Mouse (Mus musculus) left cerebral cortex, adult 11 months (tissue): Measurements from ENCODE around the gene Slc2a9.
A peak's percentile ranks its signal among the peaks of the same experiment; 100 is the strongest.

Experiments
- DNase-seq: peaks from one replicate; pipeline ENCODE4 v3.0.0; 2022; ENCODE audit warnings: low spot score

Gene Slc2a9

GRCm38 (mm10) chr5:38372369-38372768, 130.6 kb downstream of the Slc2a9 start:
- DNase-seq, result no peak

- no peak for DNase-seq
These were observed 131.6 kb downstream of the Slc2a9 start for GRCm38 (mm10) chr5:38371308-38371707.

- DNase-seq, result no peak
These were observed 136.1 kb downstream of the Slc2a9 start for GRCm38 (mm10) chr5:38366650-38367470.

GRCm38 (mm10) chr5:38365521-38365920, 137.4 kb downstream of the Slc2a9 start:
- DNase-seq, result no peak

GRCm38 (mm10) chr5:38364396-38364795, 138.5 kb downstream of the Slc2a9 start:
- no peak for DNase-seq

- DNase-seq, result no peak
These were observed 143.2 kb downstream of the Slc2a9 start for GRCm38 (mm10) chr5:38359716-38360115.

GRCm38 (mm10) chr5:38356927-38357326, 146.0 kb downstream of the Slc2a9 start:
- DNase-seq, result no peak

- no peak for DNase-seq
These were observed 152.5 kb downstream of the Slc2a9 start for GRCm38 (mm10) chr5:38350351-38350929.

- DNase-seq, result no peak
These were observed 156.1 kb downstream of the Slc2a9 start for GRCm38 (mm10) chr5:38346646-38347432.

GRCm38 (mm10) chr5:38343101-38343500, 159.8 kb downstream of the Slc2a9 start:
- DNase-seq, result no peak

- no peak for DNase-seq
These were observed 168.4 kb downstream of the Slc2a9 start for GRCm38 (mm10) chr5:38334582-38334981.

GRCm38 (mm10) chr5:38333381-38333780, 169.6 kb downstream of the Slc2a9 start:
- no peak for DNase-seq

- no peak for DNase-seq
These were observed 183.8 kb downstream of the Slc2a9 start, which contains the start of gene Drd5 for GRCm38 (mm10) chr5:38318966-38319786. TSS of gene Drd5 (plus strand) at chr5:38319367.

GRCm38 (mm10) chr5:38309795-38310194, 193.1 kb downstream of the Slc2a9 start:
- DNase-seq, result no peak

- peak; percentile 30 for DNase-seq
These were observed 194.1 kb downstream of the Slc2a9 start for GRCm38 (mm10) chr5:38308873-38309272.

- DNase-seq, result peak; percentile 77
These were observed 195.5 kb downstream of the Slc2a9 start for GRCm38 (mm10) chr5:38307255-38308101.

- DNase-seq, result no peak
These were observed 197.7 kb downstream of the Slc2a9 start for GRCm38 (mm10) chr5:38305241-38305640.

GRCm38 (mm10) chr5:38302651-38303050, 200.3 kb downstream of the Slc2a9 start:
- DNase-seq, result no peak

- no peak for DNase-seq
These were observed 201.1 kb downstream of the Slc2a9 start for GRCm38 (mm10) chr5:38301761-38302411.
